Mouse (Mus musculus) c-Kit-positive CD71-negative TER-119-negative erythroid progenitor cells, embryonic 14.5 days (primary cell): Measurements from ENCODE around the gene Pou2f1.
"Not testable (repeated sequence)": the region's sequence is repeated elsewhere in the genome, so short reads cannot be mapped to it uniquely, and the experiment has no call there.

Experiments
- DNase-seq: peaks from one replicate; pipeline ENCODE4 v3.0.0-alpha.2; 2013; ENCODE audit warnings: low read depth

The Pou2f1 gene

GRCm38 (mm10) chr1:166003181-166004022, 924 bp upstream of the Pou2f1 start:
- DNase-seq = peak; percentile 81

DNA sequence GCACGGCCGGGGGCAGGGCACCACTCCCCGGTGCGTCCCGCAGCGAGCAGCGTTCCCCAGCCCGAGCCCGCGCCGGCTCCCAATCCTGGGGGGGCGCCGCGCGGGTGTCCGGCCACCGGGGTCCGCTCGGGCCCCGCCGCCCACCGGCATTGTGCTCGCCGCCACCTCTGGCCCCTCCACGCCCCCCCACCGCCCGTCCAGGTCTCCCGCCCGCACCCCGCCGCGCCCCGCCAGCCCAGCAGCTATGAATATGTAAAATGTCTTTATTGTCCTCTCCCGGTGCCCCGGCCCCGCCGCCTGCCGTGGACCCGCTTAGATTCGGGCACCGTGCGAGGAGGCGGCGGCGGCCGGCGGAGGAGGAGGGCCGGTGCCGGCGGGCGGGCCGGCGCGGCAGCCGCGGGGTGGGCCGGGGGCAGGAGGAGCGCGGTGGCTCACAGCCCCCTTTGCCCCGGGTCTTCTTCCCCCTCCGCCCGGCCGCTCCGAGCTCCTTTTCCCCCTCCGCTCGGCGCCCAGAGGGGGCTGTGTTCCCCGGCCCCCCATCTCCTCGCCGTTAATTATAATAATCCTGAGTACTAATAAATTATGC, 481 bp downstream of the Pou2f1 start:
- DNase-seq = no peak

DNA sequence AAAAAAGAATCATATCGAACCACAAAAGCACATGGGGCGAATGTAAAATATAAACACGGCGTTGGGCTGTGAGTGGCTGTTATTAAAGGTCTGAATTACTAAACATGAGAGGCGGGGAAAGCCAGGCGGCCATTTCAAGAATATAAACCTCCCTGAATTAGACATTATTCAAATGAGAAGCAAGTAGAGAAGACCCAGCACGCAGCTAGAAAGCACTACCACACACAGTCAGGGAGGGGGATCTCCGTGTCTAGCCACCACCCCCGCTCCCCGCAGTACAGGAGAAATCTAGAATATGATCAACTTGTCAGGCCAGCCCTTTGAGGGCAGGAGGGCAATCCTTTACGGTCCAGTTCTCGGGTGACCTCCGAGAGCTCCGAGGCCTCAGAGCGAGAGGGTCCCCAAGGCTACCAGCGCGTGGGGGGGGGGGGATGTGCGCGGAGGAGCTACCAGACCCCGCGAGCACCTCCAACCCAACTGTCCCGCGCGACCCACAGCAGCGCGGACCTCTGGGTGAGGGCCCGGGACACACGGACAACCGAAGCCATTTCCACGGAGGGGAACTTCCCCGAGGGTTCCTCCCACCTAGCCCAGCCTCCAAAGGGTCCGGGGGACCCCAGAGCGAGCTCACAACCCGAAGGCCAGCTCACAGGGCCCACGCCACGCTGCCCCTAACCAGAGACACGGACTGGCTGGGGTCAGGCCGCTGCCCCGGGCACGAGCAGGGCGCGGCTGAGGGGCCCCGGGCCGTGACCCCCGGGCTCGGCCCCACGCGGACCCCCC, 1.2 kb downstream of the Pou2f1 start:
- DNase-seq = no peak

DNA sequence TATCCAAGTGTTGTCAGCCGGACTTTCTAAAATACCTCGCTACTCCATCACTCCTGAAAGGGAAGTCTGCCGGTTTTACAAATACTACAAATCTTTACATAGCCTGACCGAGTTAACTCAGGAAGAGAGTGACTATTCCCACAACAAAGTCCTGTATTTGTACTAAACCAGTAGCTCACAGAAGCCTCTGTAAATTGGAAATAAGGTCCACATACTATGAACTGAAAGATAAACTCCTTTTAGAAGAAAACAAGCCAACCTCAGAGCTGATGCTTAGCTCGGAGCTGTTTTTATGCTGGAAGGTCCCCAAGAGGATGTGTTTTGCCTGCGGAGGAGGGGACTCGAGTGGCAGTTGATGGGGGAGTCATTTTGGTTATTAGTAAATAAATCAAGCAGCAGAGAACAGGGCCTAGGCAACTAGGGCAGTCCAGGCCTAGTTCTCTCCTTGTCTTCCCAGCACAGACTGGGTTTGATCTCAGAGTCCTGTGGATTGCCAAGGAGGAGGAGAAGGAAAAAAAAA, 1.8 kb downstream of the Pou2f1 start:
- no peak for DNase-seq

- DNase-seq = no peak
Observed at GRCm38 (mm10) chr1:165999709-166000108, 2.8 kb downstream of the Pou2f1 start.

GRCm38 (mm10) chr1:165995661-165996055, 6.8 kb downstream of the Pou2f1 start:
- DNase-seq = no peak

- not testable (repeated sequence) for DNase-seq
Observed at GRCm38 (mm10) chr1:165995011-165995660, 7.3 kb downstream of the Pou2f1 start.

DNA sequence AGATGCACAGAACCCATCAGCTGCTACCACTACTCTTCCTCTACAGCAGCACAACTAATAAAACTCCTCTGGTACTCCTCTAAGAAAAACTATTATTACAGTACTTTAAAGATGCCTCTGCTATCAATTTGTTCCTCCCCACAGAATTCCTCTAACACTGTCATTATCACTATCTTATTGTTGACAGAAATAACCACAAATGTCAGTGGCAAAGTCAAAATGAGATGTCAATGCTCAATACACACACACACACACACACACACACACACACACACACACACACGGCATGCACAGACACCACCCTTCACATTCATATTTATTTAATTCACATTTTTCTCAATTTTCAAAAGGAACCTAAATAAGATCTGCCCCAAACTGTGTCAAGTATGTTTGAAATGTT, 8.2 kb downstream of the Pou2f1 start:
- DNase-seq = no peak

- no peak for DNase-seq
Observed at GRCm38 (mm10) chr1:165993270-165994156, 9.0 kb downstream of the Pou2f1 start.

GRCm38 (mm10) chr1:165988536-165988935, 13.9 kb downstream of the Pou2f1 start:
- no peak for DNase-seq

GRCm38 (mm10) chr1:165988072-165988471, 14.4 kb downstream of the Pou2f1 start:
- DNase-seq = no peak

GRCm38 (mm10) chr1:165985743-165986360, 16.6 kb downstream of the Pou2f1 start:
- DNase-seq = no peak

DNA sequence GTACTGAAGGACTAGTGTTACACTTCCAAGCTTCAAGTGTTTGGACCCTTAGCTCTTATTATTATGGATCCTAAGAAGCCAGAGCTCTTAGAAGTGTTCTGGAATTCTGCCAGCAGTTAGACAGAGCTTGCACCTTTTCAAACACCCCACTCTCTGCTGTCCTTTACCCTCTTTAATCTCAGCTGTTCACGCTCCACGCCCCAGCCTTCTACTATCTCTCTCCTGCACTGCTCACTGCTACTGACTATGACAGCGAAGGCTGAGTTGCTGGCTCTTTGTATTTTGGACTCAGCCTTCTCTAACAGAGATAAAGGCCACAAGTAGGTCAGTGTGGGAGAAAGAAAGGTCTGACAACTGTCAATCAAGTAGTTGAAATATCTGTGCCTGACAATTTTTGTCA, 17.3 kb downstream of the Pou2f1 start:
- no peak for DNase-seq

- no peak for DNase-seq
Observed at GRCm38 (mm10) chr1:165976672-165977448, 25.6 kb downstream of the Pou2f1 start.

GRCm38 (mm10) chr1:165969001-165969690, 33.3 kb downstream of the Pou2f1 start:
- no peak for DNase-seq

- DNase-seq = peak; percentile 37
Observed at GRCm38 (mm10) chr1:165967027-165967654, 35.3 kb downstream of the Pou2f1 start.

- no peak for DNase-seq
Observed at GRCm38 (mm10) chr1:165966156-165966914, 36.1 kb downstream of the Pou2f1 start.
